Mouse (Mus musculus) kidney, postnatal 0 days (tissue): ENCODE results near the gene Lhb. TPM values are rescaled to one million over a fixed set of nuclear protein-coding genes. Genes with fewer than 3 reads are reported as not detected.

ENCODE experiments used
- ATAC-seq: fragments of 200-750 bp; cut with Nextera tagmentation; replicated peaks from 2 replicates; pipeline ENCODE4 v1.8.0; 2017; ENCODE audit warnings: low read depth, moderate number of reproducible peaks, moderate TSS enrichment, moderate library complexity; ENCODE audit not compliant: low FRiP score
- DNase-seq: peaks from one replicate; pipeline ENCODE4 v3.0.0-alpha.2; 2016; ENCODE audit warnings: low spot score
- H3K27ac ChIP-seq: fragments of 300-500 bp; sonication (generic); 2 replicates; pipeline ENCODE4 v1.5.1; 2014; ENCODE audit warnings: mild to moderate bottlenecking
- H3K27me3 ChIP-seq: fragments of 300-500 bp; sonication (generic); 2 replicates; pipeline ENCODE4 v1.6.1; 2014; ENCODE audit warnings: low read length, mixed read lengths; ENCODE audit not compliant: insufficient read depth
- H3K36me3 ChIP-seq: fragments of 300-500 bp; sonication (generic); 2 replicates; pipeline ENCODE4 v1.6.1; 2014; ENCODE audit warnings: low read length, mixed read lengths; ENCODE audit not compliant: insufficient read depth
- H3K4me1 ChIP-seq: fragments of 300-500 bp; sonication (generic); replicated peaks from 2 replicates; pipeline ENCODE4 v1.6.1; 2014; ENCODE audit warnings: antibody characterized with exemption, low read length, mixed read lengths; ENCODE audit not compliant: insufficient read depth
- H3K4me2 ChIP-seq: fragments of 300-500 bp; sonication (generic); 2 replicates; pipeline ENCODE4 v1.6.1; 2014; ENCODE audit warnings: mild to moderate bottlenecking, low read length, moderate library complexity, mixed read lengths
- H3K4me3 ChIP-seq: fragments of 300-500 bp; sonication (generic); replicated peaks from 2 replicates; pipeline ENCODE4 v1.5.1; 2014; ENCODE audit warnings: low read depth, low read length
- H3K9ac ChIP-seq: fragments of 300-500 bp; sonication (generic); 2 replicates; pipeline ENCODE4 v1.6.1; 2014; ENCODE audit warnings: low read depth, low read length
- H3K9me3 ChIP-seq: fragments of 300-500 bp; sonication (generic); replicated peaks from 2 replicates; pipeline ENCODE4 v1.6.1; 2016; ENCODE audit warnings: low read length, inconsistent platforms, mixed read lengths
- CTCF ChIP-seq: IDR thresholded peaks from 2 replicates; pipeline ENCODE4 v1.5.1; 2016; ENCODE audit warnings: antibody characterized with exemption, low read depth, mild to moderate bottlenecking, moderate library complexity
- WGBS: fragments of 180-500 bp; shearing (Covaris S2); extraction: QIAGEN DNeasy Blood & Tissue Kit; methylation state at CpG from one replicate; pipeline ENCODE4 v1.1.7; 2014; 5-methylcytosine and 5-hydroxymethylcytosine counted together
- polyA plus RNA-seq: library from polyadenylated mRNA; unstranded; fragments of >200 nt; fragmentation: Nextera tagmentation; extraction: Ambion mirVana; gene quantifications from 2 replicates; pipeline ENCODE4 v1.2.1, GENCODE M21; 2015

Gene Lhb
- polyA plus RNA-seq, 1 experiment from 2014 or later = not detected

DNA sequence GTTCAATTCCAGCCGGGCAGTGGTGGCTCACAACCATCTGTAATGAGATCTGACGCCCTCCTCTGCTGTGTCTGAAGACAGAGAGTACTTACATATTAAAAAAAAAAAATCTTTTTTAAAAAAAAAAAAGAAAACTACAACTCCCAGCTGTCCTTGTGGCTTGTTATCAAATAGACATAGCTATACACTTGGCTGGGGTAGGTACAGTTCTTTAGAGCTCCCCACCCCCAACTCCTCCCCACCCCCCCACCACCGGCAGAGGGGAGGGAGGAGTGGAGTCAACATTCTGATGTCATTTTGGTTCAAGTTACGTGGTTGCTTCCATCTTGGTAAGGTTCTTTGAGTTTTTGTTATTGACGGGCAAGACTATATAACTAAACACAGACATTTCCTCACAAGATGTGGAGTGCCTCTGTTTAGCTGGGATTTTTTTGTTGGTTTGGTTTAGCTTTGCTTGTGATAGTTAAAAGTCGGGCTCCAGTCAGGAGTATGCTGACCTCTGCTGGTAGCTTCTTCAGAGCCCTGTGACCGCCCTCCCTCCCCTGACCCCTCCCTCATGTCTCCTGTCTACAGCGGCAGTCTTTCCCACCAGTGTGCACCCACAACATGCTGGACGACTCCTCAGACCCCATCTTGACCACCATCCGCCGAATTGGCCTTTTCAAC is 26.8 kb downstream of the Lhb start:
- Histone ChIP-seq H3K4me2 (no peak overlapping the region), H3K4me1 (no peaks in the 10 kb centered on the region), H3K36me3 (peaks cover 33% of the 10 kb centered on the region), H3K27ac (peak overlapping the region; percentile 40), H3K4me3 (no peak overlapping the region), H3K9me3 (no peaks in the 10 kb centered on the region), H3K9ac (no peak overlapping the region), H3K27me3 (no peaks in the 10 kb centered on the region)
- ATAC-seq (0 out of 2 replicates have a peak, but pooled peaks have one; percentile 6), DNase-seq (peak; percentile 82)
- TF ChIP-seq CTCF = peak; percentile 70
- WGBS = 35% methylated on average over 11 of the region's 11 CpGs

DNA sequence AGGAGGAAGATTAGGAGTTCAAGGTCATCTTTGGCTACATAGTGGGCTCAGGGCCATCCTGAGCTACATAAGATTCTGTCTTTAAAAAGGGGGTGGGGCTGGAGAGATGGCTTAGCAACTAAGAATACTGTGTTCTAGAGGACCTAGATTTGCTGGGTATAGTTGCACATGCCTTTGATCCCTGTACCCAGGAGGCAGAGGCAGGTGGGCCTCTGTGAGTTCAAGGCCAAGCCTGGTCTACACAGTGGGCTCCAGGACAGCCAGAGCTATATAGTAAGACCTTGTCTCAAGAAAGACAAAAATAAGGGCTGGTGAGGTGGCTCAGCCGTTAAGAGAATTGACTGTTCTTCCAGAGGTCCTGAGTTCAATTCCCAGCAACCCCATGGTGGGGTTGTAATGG is 29.4 kb downstream of the Lhb start:
- DNase-seq = no peak
- no peak for TF ChIP-seq CTCF

DNA sequence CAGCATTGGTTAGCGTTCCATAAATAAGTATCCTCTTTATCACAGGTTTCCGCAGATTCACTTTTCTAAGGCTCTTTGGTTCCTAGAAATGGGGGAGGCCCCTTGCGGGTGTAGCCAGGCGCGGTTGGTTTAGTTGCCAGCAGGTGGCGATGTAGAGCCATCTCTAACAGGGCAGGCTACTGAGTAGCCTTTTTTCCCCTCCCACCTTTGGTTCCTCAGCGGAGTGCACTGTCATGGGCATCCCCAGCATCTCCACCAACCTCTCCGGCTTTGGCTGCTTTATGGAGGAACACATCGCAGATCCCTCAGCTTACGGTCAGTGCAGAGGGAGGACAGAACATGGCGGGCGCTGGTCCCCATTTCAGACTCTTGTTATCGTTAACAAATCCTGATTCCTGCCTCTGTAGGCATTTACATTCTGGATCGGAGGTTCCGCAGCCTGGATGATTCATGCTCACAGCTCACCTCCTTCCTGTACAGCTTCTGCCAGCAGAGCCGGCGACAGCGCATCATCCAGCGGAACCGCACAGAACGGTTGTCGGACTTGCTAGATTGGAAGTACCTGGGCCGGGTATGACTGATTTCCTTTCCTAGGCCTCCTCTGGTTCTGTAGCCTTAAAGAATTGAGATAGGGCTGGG is 30.8 kb downstream of the Lhb start:
- Histone ChIP-seq H3K4me3 (no peak overlapping the region), H3K4me1 (no peaks in the 10 kb centered on the region), H3K36me3 (peaks cover 26% of the 10 kb centered on the region; the same call in 1 of the 2 replicates), H3K9ac (no peak overlapping the region), H3K4me2 (no peak overlapping the region), H3K9me3 (no peaks in the 10 kb centered on the region), H3K27ac (no peak overlapping the region), H3K27me3 (no peaks in the 10 kb centered on the region)
- peak; percentile 72 for ATAC-seq
- 58% methylated on average over 23 of the region's 23 CpGs for WGBS
- peak; percentile 91 for DNase-seq
- peak; percentile 91 for TF ChIP-seq CTCF

More for the DNA sequence above, 29.4 kb downstream of the Lhb start:
- Histone ChIP-seq H3K27ac (no peak overlapping the region), H3K9me3 (no peaks in the 10 kb centered on the region), H3K27me3 (no peaks in the 10 kb centered on the region), H3K4me1 (no peaks in the 10 kb centered on the region), H3K4me3 (no peak overlapping the region), H3K36me3 (peaks cover 20% of the 10 kb centered on the region), H3K4me2 (no peak overlapping the region), H3K9ac (no peak overlapping the region)
- ATAC-seq = no peak
- WGBS = 88% methylated on average over 1 of the region's 1 CpGs

DNA sequence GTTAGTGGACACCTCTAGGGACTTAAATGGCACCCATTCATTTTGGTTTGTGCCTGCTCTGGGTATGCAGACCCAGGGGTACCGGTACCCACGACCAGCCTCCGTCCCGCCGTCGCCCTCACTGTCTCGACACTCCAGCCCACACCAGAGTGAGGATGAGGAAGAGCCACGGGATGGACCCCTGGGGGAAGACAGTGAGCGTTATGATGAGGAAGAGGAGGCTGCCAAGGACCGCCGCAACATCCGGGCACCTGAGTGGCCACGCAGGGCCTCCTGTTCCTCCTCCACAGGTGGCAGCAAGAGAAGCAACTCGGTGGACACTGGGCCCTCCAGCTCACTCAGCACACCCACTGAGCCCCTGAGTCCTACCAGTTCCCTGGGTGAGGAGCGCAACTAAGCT is 34.4 kb downstream of the Lhb start:
- Histone ChIP-seq H3K4me3 (no peak overlapping the region), H3K4me1 (peaks cover 11% of the 10 kb centered on the region; the same call in 1 of the 2 replicates), H3K9me3 (no peaks in the 10 kb centered on the region), H3K27me3 (no peaks in the 10 kb centered on the region), H3K36me3 (peaks cover 23% of the 10 kb centered on the region; the same call in 1 of the 2 replicates), H3K4me2 (no peak overlapping the region), H3K9ac (no peak overlapping the region), H3K27ac (no peak overlapping the region)
- DNase-seq (no peak), ATAC-seq (no peak)
- TF ChIP-seq CTCF = no peak
- 94% methylated on average over 15 of the region's 15 CpGs for WGBS

DNA sequence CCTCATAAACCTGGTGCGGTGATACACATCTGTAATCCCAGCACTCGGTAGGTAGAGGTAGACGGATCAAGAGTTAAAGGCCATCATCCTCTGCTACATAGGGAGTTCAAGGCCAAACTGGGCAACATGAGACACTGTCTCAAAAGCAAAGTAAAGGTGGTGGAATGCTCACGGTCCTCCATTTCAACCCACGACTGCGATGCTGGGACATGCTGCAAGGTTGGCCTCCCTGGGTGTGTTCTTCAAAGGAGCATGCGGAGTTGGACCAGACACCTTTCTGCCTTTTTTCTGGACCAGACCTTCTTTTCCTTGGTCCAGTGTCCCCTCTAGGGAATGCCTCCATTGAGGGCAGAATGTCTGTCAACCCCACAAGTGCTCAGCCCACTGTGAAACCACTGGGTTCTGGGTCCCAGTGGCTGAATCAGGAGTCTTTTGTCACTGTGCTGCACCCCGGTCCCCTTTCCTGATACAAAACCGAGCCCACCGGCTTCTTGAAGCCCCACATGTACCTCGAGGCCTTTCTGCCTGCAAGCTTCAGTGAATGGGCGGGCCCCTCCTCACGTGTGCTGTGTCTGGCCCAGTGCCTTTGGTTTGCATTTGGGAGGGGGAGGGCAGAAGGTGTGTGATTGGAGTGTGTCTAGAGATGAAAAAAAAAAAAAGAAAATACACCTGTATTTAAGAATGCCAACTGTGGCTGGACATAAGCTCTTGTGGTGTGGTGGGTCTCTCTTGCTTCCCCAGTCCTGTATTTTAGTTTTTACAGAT is 35.5 kb downstream of the Lhb start:
- WGBS = 77% methylated on average over 13 of the region's 13 CpGs
- no peak for TF ChIP-seq CTCF
- Histone ChIP-seq H3K9ac (no peak overlapping the region), H3K27ac (no peak overlapping the region), H3K4me1 (peaks cover 21% of the 10 kb centered on the region), H3K4me2 (no peak overlapping the region), H3K27me3 (no peaks in the 10 kb centered on the region), H3K36me3 (peaks cover 20% of the 10 kb centered on the region; the same call in 1 of the 2 replicates), H3K4me3 (no peak overlapping the region), H3K9me3 (no peaks in the 10 kb centered on the region)
- ATAC-seq (no peak), DNase-seq (no peak)

DNA sequence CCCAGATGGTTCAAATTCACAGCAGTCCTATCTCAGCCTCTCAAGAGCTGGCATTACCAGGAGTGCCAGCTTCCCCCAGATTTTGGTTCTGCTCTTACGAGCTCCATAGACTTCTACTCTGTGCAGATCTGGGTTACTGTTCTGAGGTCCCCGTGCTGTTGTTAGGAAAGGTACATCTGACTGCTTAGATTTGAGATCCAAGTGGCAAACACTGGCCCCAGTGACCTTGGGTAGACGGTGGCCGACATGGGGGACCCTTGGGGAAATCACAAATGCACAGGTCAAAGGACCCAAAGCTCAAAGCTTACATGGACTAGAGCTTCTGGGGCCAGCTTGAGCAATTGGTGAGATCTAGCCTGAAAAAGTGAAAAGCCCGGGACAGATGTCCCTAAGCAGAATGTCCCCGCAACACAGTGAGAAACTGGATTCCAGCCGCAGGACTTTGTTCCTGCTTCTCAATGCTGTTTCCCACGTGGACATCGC is 36.1 kb downstream of the Lhb start:
- no peak overlapping the region for H3K4me3 ChIP-seq
- DNase-seq = no peak
- no peak for TF ChIP-seq CTCF
- 36% methylated on average over 9 of the region's 9 CpGs for WGBS
- no peak overlapping the region for H3K9ac ChIP-seq
- no peaks in the 10 kb centered on the region for H3K27me3 ChIP-seq
- peaks cover 22% of the 10 kb centered on the region for H3K4me1 ChIP-seq
- H3K9me3 ChIP-seq = no peaks in the 10 kb centered on the region
- ATAC-seq = no peak
- H3K27ac ChIP-seq = peak overlapping the region; percentile 5; the same call in 1 of the 2 replicates
- H3K36me3 ChIP-seq = peaks cover 20% of the 10 kb centered on the region; the same call in 1 of the 2 replicates
- peak overlapping the region; percentile 85; the same call in 1 of the 2 replicates for H3K4me2 ChIP-seq
